Mouse (Mus musculus): ENCODE measurements at regions not wholly inside any gene's neighbourhood (a gene's known extent, or its start where the extent isn't known, plus 50 kb on each side); places are given as distances from the start of the nearest gene placed in this dataset.

GRCm38 (mm10) chr11:20899766-20900165 is 68.9 kb upstream of the Lgalsl start:
- TF ChIP-seq CTCF (IDR thresholded peaks at IDR 0.05; ENCODE audit: control insufficient read depth, insufficient read depth, insufficient replicate concordance, low read depth, low read length) (no peak), POLR2A (IDR thresholded peaks at IDR 0.05; ENCODE audit: control insufficient read depth, low read depth, low read length) (no peak)

Data from testis, adult 2 months (tissue).